Mouse (Mus musculus): ENCODE measurements around the gene Car12. TPM values are rescaled to one million over a fixed set of nuclear protein-coding genes. Genes with fewer than 3 reads are reported as not detected.

Gene Car12
- total RNA-seq (2017): 3.4 and 3.7 TPM in 2 replicates

GRCm38 (mm10) chr9:66713135-66714021 lies at the start of gene Car12:
TSS of gene Car12 (plus strand) at chr9:66713686.
- ATAC-seq (replicated peaks; ENCODE audit: low read depth, poor library complexity, severe bottlenecking): peak; percentile 75

- ATAC-seq (replicated peaks; ENCODE audit: low read depth, poor library complexity, severe bottlenecking): no peak
Observed at GRCm38 (mm10) chr9:66663764-66664163, 49.7 kb upstream of the Car12 start.

- no peak for ATAC-seq (replicated peaks; ENCODE audit: low read depth, poor library complexity, severe bottlenecking)
Observed at GRCm38 (mm10) chr9:66664561-66664960, 48.9 kb upstream of the Car12 start.

- no peak; the same call in 1 of the 2 replicates for ATAC-seq (replicated peaks; ENCODE audit: low read depth, poor library complexity, severe bottlenecking)
Observed at GRCm38 (mm10) chr9:66666153-66666552, 47.3 kb upstream of the Car12 start.

- ATAC-seq (replicated peaks; ENCODE audit: low read depth, poor library complexity, severe bottlenecking): no peak
Observed at GRCm38 (mm10) chr9:66667046-66667445, 46.4 kb upstream of the Car12 start.

- ATAC-seq (replicated peaks; ENCODE audit: low read depth, poor library complexity, severe bottlenecking): no peak
Observed at GRCm38 (mm10) chr9:66667868-66668267, 45.6 kb upstream of the Car12 start.

GRCm38 (mm10) chr9:66669561-66670078 lies 43.9 kb upstream of the Car12 start:
- ATAC-seq (replicated peaks; ENCODE audit: low read depth, poor library complexity, severe bottlenecking): no peak

GRCm38 (mm10) chr9:66673771-66674170 lies 39.7 kb upstream of the Car12 start:
- ATAC-seq (replicated peaks; ENCODE audit: low read depth, poor library complexity, severe bottlenecking): no peak

GRCm38 (mm10) chr9:66675566-66675965 lies 37.9 kb upstream of the Car12 start:
- ATAC-seq (replicated peaks; ENCODE audit: low read depth, poor library complexity, severe bottlenecking): no peak

GRCm38 (mm10) chr9:66680102-66680501 lies 33.4 kb upstream of the Car12 start:
- ATAC-seq (replicated peaks; ENCODE audit: low read depth, poor library complexity, severe bottlenecking): peak; percentile 64

GRCm38 (mm10) chr9:66682822-66683221 lies 30.7 kb upstream of the Car12 start:
- ATAC-seq (replicated peaks; ENCODE audit: low read depth, poor library complexity, severe bottlenecking): peak; percentile 96

GRCm38 (mm10) chr9:66685730-66686129 lies 27.8 kb upstream of the Car12 start:
- ATAC-seq (replicated peaks; ENCODE audit: low read depth, poor library complexity, severe bottlenecking): no peak

- no peak for ATAC-seq (replicated peaks; ENCODE audit: low read depth, poor library complexity, severe bottlenecking)
Observed at GRCm38 (mm10) chr9:66687713-66688112, 25.8 kb upstream of the Car12 start.

GRCm38 (mm10) chr9:66691683-66692305 lies 21.7 kb upstream of the Car12 start:
- 0 out of 2 replicates have a peak, but pooled peaks have one; percentile 50 for ATAC-seq (replicated peaks; ENCODE audit: low read depth, poor library complexity, severe bottlenecking)

GRCm38 (mm10) chr9:66697355-66698140 lies 15.9 kb upstream of the Car12 start:
- peak; percentile 65; the same call in 1 of the 2 replicates for ATAC-seq (replicated peaks; ENCODE audit: low read depth, poor library complexity, severe bottlenecking)

GRCm38 (mm10) chr9:66699748-66700147 lies 13.7 kb upstream of the Car12 start:
- no peak for ATAC-seq (replicated peaks; ENCODE audit: low read depth, poor library complexity, severe bottlenecking)

GRCm38 (mm10) chr9:66703002-66703401 lies 10.5 kb upstream of the Car12 start:
- no peak for ATAC-seq (replicated peaks; ENCODE audit: low read depth, poor library complexity, severe bottlenecking)

GRCm38 (mm10) chr9:66705354-66705753 lies 8.1 kb upstream of the Car12 start:
- ATAC-seq (replicated peaks; ENCODE audit: low read depth, poor library complexity, severe bottlenecking): 0 out of 2 replicates have a peak, but pooled peaks have one; percentile 56

GRCm38 (mm10) chr9:66705766-66706165 lies 7.7 kb upstream of the Car12 start:
- ATAC-seq (replicated peaks; ENCODE audit: low read depth, poor library complexity, severe bottlenecking): peak; percentile 98
